ENCODE assay signal across 14 mouse cellular contexts in genomic region chr1:188107946-188108345, GRCm38 (mm10).
DNase-seq lines count a peak whose midpoint lies in the region; ATAC-seq and TF ChIP-seq lines count a peak whose summit lies in the region.
"Had no signal": no experiment of that assay in that cellular context is flagged by ENCODE, and none has a peak within 500 bp of the region (broad histone marks: within the 10 kb centered on the region; RNA-seq: fewer than 3 reads in every experiment).

No protein-coding gene starts in this region.

- no peak overlapping the region for H3K9ac ChIP-seq in embryonic facial prominence, embryonic 11.5 days (replicated peaks; ENCODE audit: low read length)
- no peak overlapping the region for H3K9ac ChIP-seq in midbrain, embryonic 11.5 days (ENCODE audit: low read length)

- no peak overlapping the region for H3K4me2 ChIP-seq in embryonic facial prominence, embryonic 11.5 days (ENCODE audit: low read depth, low read length)
- peak overlapping the region; percentile 38 for H3K4me2 ChIP-seq in myocyte (ENCODE audit: low read depth)
- no peak overlapping the region for H3K4me2 ChIP-seq in midbrain, embryonic 11.5 days

- no peaks in the 10 kb centered on the region for H3K4me1 ChIP-seq in embryonic facial prominence, embryonic 11.5 days (ENCODE audit: control insufficient read depth, insufficient read depth, low read length)
- H3K4me1 ChIP-seq in embryonic facial prominence, embryonic 10.5 days: peaks cover 7% of the 10 kb centered on the region
- peaks cover 46% of the 10 kb centered on the region for H3K4me1 ChIP-seq in megakaryocyte, embryonic 14.5 days
- H3K4me1 ChIP-seq in midbrain, embryonic 11.5 days (ENCODE audit: control insufficient read depth, insufficient read depth, low read length): peaks cover 3% of the 10 kb centered on the region; the same call in 1 of the 2 replicates

- H3ac ChIP-seq in myocyte (ENCODE audit: control insufficient read depth, insufficient read length): no peak overlapping the region

- no peaks in the 10 kb centered on the region for H3K9me3 ChIP-seq in embryonic facial prominence, embryonic 11.5 days (replicated peaks; ENCODE audit: control insufficient read depth, low read length)
- H3K9me3 ChIP-seq in embryonic facial prominence, embryonic 10.5 days: no peaks in the 10 kb centered on the region
- no peaks in the 10 kb centered on the region for H3K9me3 ChIP-seq in megakaryocyte, embryonic 14.5 days
- no peaks in the 10 kb centered on the region for H3K9me3 ChIP-seq in midbrain, embryonic 11.5 days (ENCODE audit: control insufficient read depth, low read length)

- WGBS in embryonic facial prominence, embryonic 11.5 days: 37% methylated on average over 6 of the region's 6 CpGs
- WGBS in embryonic facial prominence, embryonic 10.5 days: 48% methylated on average over 6 of the region's 6 CpGs
- 69% methylated on average over 6 of the region's 6 CpGs for WGBS in midbrain, embryonic 11.5 days

- H3K27ac ChIP-seq in embryonic facial prominence, embryonic 11.5 days (replicated peaks; ENCODE audit: low read depth, low read length): no peak overlapping the region
- H3K27ac ChIP-seq in embryonic facial prominence, embryonic 10.5 days (replicated peaks): no peak overlapping the region
- H3K27ac ChIP-seq in midbrain, embryonic 11.5 days (ENCODE audit: low read depth, low read length): no peak overlapping the region

- TF ChIP-seq POLR2A in myocyte (IDR thresholded peaks at IDR 0.05; ENCODE audit: insufficient read length, low read depth): no peak

- H3K36me3 ChIP-seq in embryonic facial prominence, embryonic 11.5 days (replicated peaks; ENCODE audit: control insufficient read depth, insufficient read depth, low read depth, low read length): no peaks in the 10 kb centered on the region
- no peaks in the 10 kb centered on the region for H3K36me3 ChIP-seq in embryonic facial prominence, embryonic 10.5 days (replicated peaks)
- H3K36me3 ChIP-seq in megakaryocyte, embryonic 14.5 days (replicated peaks; ENCODE audit: low read length): no peaks in the 10 kb centered on the region
- H3K36me3 ChIP-seq in myocyte (ENCODE audit: control insufficient read depth, insufficient read depth): no peaks in the 10 kb centered on the region
- H3K36me3 ChIP-seq in midbrain, embryonic 11.5 days (ENCODE audit: control insufficient read depth, insufficient read depth, low read length): no peaks in the 10 kb centered on the region

- H3K27me3 ChIP-seq in embryonic facial prominence, embryonic 11.5 days (ENCODE audit: control insufficient read depth, insufficient read depth, low read length): no peaks in the 10 kb centered on the region
- H3K27me3 ChIP-seq in embryonic facial prominence, embryonic 10.5 days (replicated peaks; ENCODE audit: low read depth, poor library complexity, severe bottlenecking): no peaks in the 10 kb centered on the region
- no peaks in the 10 kb centered on the region for H3K27me3 ChIP-seq in megakaryocyte, embryonic 14.5 days (replicated peaks)
- H3K27me3 ChIP-seq in myocyte (ENCODE audit: control insufficient read depth, insufficient read depth, insufficient read length): no peaks in the 10 kb centered on the region
- no peaks in the 10 kb centered on the region for H3K27me3 ChIP-seq in midbrain, embryonic 11.5 days (ENCODE audit: control insufficient read depth, insufficient read depth, low read length)

- H3K4me3 ChIP-seq in embryonic facial prominence, embryonic 11.5 days (ENCODE audit: low read depth, low read length): no peak overlapping the region
- H3K4me3 ChIP-seq in embryonic facial prominence, embryonic 10.5 days: no peak overlapping the region
- H3K4me3 ChIP-seq in megakaryocyte, embryonic 14.5 days (replicated peaks): peak overlapping the region; percentile 64
- H3K4me3 ChIP-seq in myocyte: no peak overlapping the region
- no peak overlapping the region for H3K4me3 ChIP-seq in midbrain, embryonic 11.5 days (ENCODE audit: low read depth, low read length)

- peak; percentile 0 for DNase-seq in embryonic facial prominence, embryonic 11.5 days (ENCODE audit: low spot score)
- no peak for DNase-seq in embryonic facial prominence, embryonic 10.5 days (ENCODE audit: low spot score)
- DNase-seq in heart, postnatal 4 days: peak; percentile 17
- no peak for DNase-seq in midbrain, embryonic 11.5 days (ENCODE audit: low spot score, missing footprints)
- no peak for DNase-seq in cerebellum, adult 9-10 months
- DNase-seq: adrenal gland, adult 8-10 months; cerebellum, adult 11-12 months; kidney, postnatal 14 days; retina, postnatal 1 day had no signal

- H3K79me2 ChIP-seq in myocyte (ENCODE audit: control insufficient read depth, insufficient read depth): no peaks in the 10 kb centered on the region

- no peak for ATAC-seq in embryonic facial prominence, embryonic 11.5 days (replicated peaks; ENCODE audit: insufficient number of reproducible peaks, low FRiP score, low TSS enrichment, low read depth)
- ATAC-seq in megakaryocyte, adult 5-6 weeks (ENCODE audit: poor library complexity, severe bottlenecking): no peak
- ATAC-seq in midbrain, embryonic 11.5 days (ENCODE audit: low FRiP score): no peak
- ATAC-seq: hindbrain, embryonic 16.5 days; midbrain, embryonic 16.5 days had no signal

TF ChIP-seq in myocyte, 11 proteins besides CTCF, POLR2A, EP300 and RAD21:
- no peak for TF ChIP-seq CEBPB (IDR thresholded peaks at IDR 0.05; ENCODE audit: insufficient read depth, poor library complexity, severe bottlenecking)
TF ChIP-seq in myocyte: peak in this region for 0.

Comparison
In these comparisons a context has a peak if more than half of its experiments do, and no peak if none do; other contexts are left out.
1. DNase-seq: peak in embryonic facial prominence, embryonic 11.5 days (single experiment) and heart, postnatal 4 days (single experiment); none in embryonic facial prominence, embryonic 10.5 days (single experiment), midbrain, embryonic 11.5 days (single experiment) and cerebellum, adult 9-10 months (single experiment).